ENCODE assay signal across 26 mouse cellular contexts in genomic region chr17:26879235-26879634, GRCm38 (mm10). TPM values are rescaled to one million over a fixed set of nuclear protein-coding genes. Genes with fewer than 3 reads are reported as not detected.
A peak's percentile ranks its signal among the peaks of the same experiment; 100 is the strongest.
DNase-seq lines count a peak whose midpoint lies in the region; ATAC-seq and TF ChIP-seq lines count a peak whose summit lies in the region.
"Had no signal": no experiment of that assay in that cellular context is flagged by ENCODE, and none has a peak within 500 bp of the region (broad histone marks: within the 10 kb centered on the region; RNA-seq: fewer than 3 reads in every experiment).

No protein-coding gene starts in this region.

- H3K79me2 ChIP-seq in MEL (ENCODE audit: control insufficient read depth, insufficient read depth, low read length, poor library complexity): peaks cover 14% of the 10 kb centered on the region

- H3K27me3 ChIP-seq in heart, postnatal 0 days (ENCODE audit: control insufficient read depth, insufficient read depth, low read length): no peaks in the 10 kb centered on the region
- H3K27me3 ChIP-seq in lung, postnatal 0 days (replicated peaks; ENCODE audit: insufficient read depth, low read length): no peaks in the 10 kb centered on the region
- H3K27me3 ChIP-seq in MEL (ENCODE audit: control insufficient read depth in 1 of 2, insufficient read depth in 2 of 2, low read length in 2 of 2): no peaks in the 10 kb centered on the region
- no peaks in the 10 kb centered on the region for H3K27me3 ChIP-seq in stomach, postnatal 0 days (ENCODE audit: control insufficient read depth, insufficient read depth, low read length)
- H3K27me3 ChIP-seq: lung, embryonic 15.5 days; midbrain, embryonic 15.5 days had no signal

- H3K27ac ChIP-seq in heart, postnatal 0 days (ENCODE audit: low read depth): peak overlapping the region; percentile 80
- no peak overlapping the region for H3K27ac ChIP-seq in lung, postnatal 0 days (ENCODE audit: low read length)
- no peak overlapping the region for H3K27ac ChIP-seq in MEL (ENCODE audit: control insufficient read depth, low read depth, low read length)
- H3K27ac ChIP-seq in stomach, postnatal 0 days (replicated peaks): no peak overlapping the region
- H3K27ac ChIP-seq: forebrain, embryonic 10.5 days; hindbrain, postnatal 0 days; limb, embryonic 13.5 days; lung, embryonic 15.5 days; midbrain, embryonic 15.5 days had no signal

- TF ChIP-seq POLR2A in MEL (IDR thresholded peaks at IDR 0.05; ENCODE audit: control insufficient read depth in 1 of 2, insufficient read depth in 1 of 2, low read depth in 1 of 2, low read length in 2 of 2, poor library complexity in 1 of 2): no peak

- H3K4me3 ChIP-seq in heart, postnatal 0 days (ENCODE audit: low read depth, low read length): no peak overlapping the region
- no peak overlapping the region for H3K4me3 ChIP-seq in lung, postnatal 0 days (ENCODE audit: low read depth, low read length)
- H3K4me3 ChIP-seq in MEL (ENCODE audit: control insufficient read depth in 1 of 2, insufficient read depth in 1 of 2, low read depth in 2 of 2, low read length in 2 of 2): no peak overlapping the region
- no peak overlapping the region for H3K4me3 ChIP-seq in stomach, postnatal 0 days (ENCODE audit: low read depth, low read length)
- H3K4me3 ChIP-seq: forebrain, embryonic 10.5 days; limb, embryonic 13.5 days; lung, embryonic 15.5 days; midbrain, embryonic 15.5 days had no signal

- no peaks in the 10 kb centered on the region for H3K36me3 ChIP-seq in heart, postnatal 0 days (replicated peaks; ENCODE audit: control insufficient read depth, insufficient read depth, low read length)
- H3K36me3 ChIP-seq in lung, postnatal 0 days (ENCODE audit: insufficient read depth, low read length): no peaks in the 10 kb centered on the region
- peaks cover 0 to 2% of the 10 kb centered on the region in 2 experiments; a peak in 3 of 4 replicates for H3K36me3 ChIP-seq in MEL (ENCODE audit: control insufficient read depth in 1 of 2, insufficient read depth in 2 of 2, low read length in 2 of 2)
- H3K36me3 ChIP-seq in stomach, postnatal 0 days (ENCODE audit: control insufficient read depth, insufficient read depth, low read length): no peaks in the 10 kb centered on the region
- H3K36me3 ChIP-seq: forebrain, embryonic 10.5 days; limb, embryonic 13.5 days; lung, embryonic 15.5 days; midbrain, embryonic 15.5 days had no signal

- H3K9me3 ChIP-seq in heart, postnatal 0 days (replicated peaks; ENCODE audit: control insufficient read depth, low read length): no peaks in the 10 kb centered on the region
- H3K9me3 ChIP-seq in lung, postnatal 0 days (ENCODE audit: low read length): no peaks in the 10 kb centered on the region
- no peaks in the 10 kb centered on the region for H3K9me3 ChIP-seq in MEL (replicated peaks; ENCODE audit: insufficient read depth, low read length)
- H3K9me3 ChIP-seq in stomach, postnatal 0 days (ENCODE audit: control insufficient read depth, low read length): no peaks in the 10 kb centered on the region
- H3K9me3 ChIP-seq: limb, embryonic 13.5 days; lung, embryonic 15.5 days; midbrain, embryonic 15.5 days had no signal

- no peak overlapping the region for H3K9ac ChIP-seq in heart, postnatal 0 days (replicated peaks; ENCODE audit: low read depth, low read length)
- H3K9ac ChIP-seq in lung, postnatal 0 days (replicated peaks; ENCODE audit: low read depth): no peak overlapping the region
- H3K9ac ChIP-seq in MEL (ENCODE audit: control insufficient read depth, low read depth, low read length, poor library complexity, severe bottlenecking): no peak overlapping the region
- no peak overlapping the region for H3K9ac ChIP-seq in stomach, postnatal 0 days (ENCODE audit: low read length)
- H3K9ac ChIP-seq: limb, embryonic 13.5 days; lung, embryonic 15.5 days; midbrain, embryonic 15.5 days had no signal

- peak; percentile 36 for TF ChIP-seq CTCF in heart, postnatal 0 days (IDR thresholded peaks at IDR 0.05; ENCODE audit: low read depth)
- TF ChIP-seq CTCF in lung, postnatal 0 days (IDR thresholded peaks at IDR 0.05): peak; percentile 34; the same call in 1 of the 2 replicates
- TF ChIP-seq CTCF in MEL (IDR thresholded peaks at IDR 0.05 in 2 of 3, conservative IDR thresholded peaks at IDR 0.05 in 1 of 3; ENCODE audit: control insufficient read depth in 1 of 3, insufficient read depth in 1 of 3, low read depth in 2 of 3, low read length in 3 of 3, poor library complexity in 1 of 3, severe bottlenecking in 1 of 3): peak in 2 of 3 experiments; percentile 32 to 35; a peak in 4 of 6 replicates
- peak; percentile 36 for TF ChIP-seq CTCF in stomach, postnatal 0 days (IDR thresholded peaks at IDR 0.05; ENCODE audit: low read depth)

- no peak for ATAC-seq in heart, postnatal 0 days (ENCODE audit: insufficient read depth, low read depth)
- no peak for ATAC-seq in lung, postnatal 0 days
- ATAC-seq in stomach, postnatal 0 days (ENCODE audit: low FRiP score, low TSS enrichment): no peak
- ATAC-seq: CD4-positive, CD25-positive, alpha-beta regulatory T cell, adult 4 months; hindbrain, postnatal 0 days; midbrain, embryonic 15.5 days had no signal

- no peak for TF ChIP-seq EP300 in heart, postnatal 0 days (IDR thresholded peaks at IDR 0.05; ENCODE audit: low read depth)
- no peak for TF ChIP-seq EP300 in lung, postnatal 0 days (IDR thresholded peaks at IDR 0.05)
- TF ChIP-seq EP300 in MEL (IDR thresholded peaks at IDR 0.05; ENCODE audit: low read depth in 1 of 2, low read length in 2 of 2): no peak
- TF ChIP-seq EP300 in stomach, postnatal 0 days (optimal IDR thresholded peaks at IDR 0.05): no peak

- no peak for DNase-seq in heart, postnatal 0 days (ENCODE audit: low spot score)
- DNase-seq in heart, postnatal 25 days (ENCODE audit: low spot score): no peak
- DNase-seq in lung, postnatal 0 days (ENCODE audit: low spot score): no peak
- no peak for DNase-seq in lung, postnatal 4 days
- DNase-seq in MEL (ENCODE audit: low read depth, low spot score): no peak
- DNase-seq in stomach, postnatal 0 days (ENCODE audit: low spot score): no peak
- no peak for DNase-seq in adrenal gland, postnatal 4 days (ENCODE audit: low spot score in 2 of 2)
- DNase-seq: adrenal gland, postnatal 25 days; cerebellum, adult 8-10 months; gastrocnemius, postnatal 36 days; kidney, adult 2 months; kidney, postnatal 36 days; thymus, adult 2 months had no signal

- TF ChIP-seq RAD21 in MEL (IDR thresholded peaks at IDR 0.05; ENCODE audit: low read depth, low read length): no peak; the same call in 1 of the 2 replicates

- 89% methylated on average over 6 of the region's 6 CpGs for WGBS in heart, postnatal 0 days
- 79% methylated on average over 6 of the region's 6 CpGs for WGBS in lung, postnatal 0 days
- WGBS in stomach, postnatal 0 days: 76% methylated on average over 6 of the region's 6 CpGs

- peaks cover 32% of the 10 kb centered on the region for H3K4me1 ChIP-seq in heart, postnatal 0 days (ENCODE audit: control insufficient read depth, insufficient read depth)
- H3K4me1 ChIP-seq in lung, postnatal 0 days (ENCODE audit: insufficient read depth, low read depth, low read length): peaks cover 4% of the 10 kb centered on the region; the same call in 1 of the 2 replicates
- H3K4me1 ChIP-seq in MEL (ENCODE audit: control insufficient read depth in 1 of 2, insufficient read depth in 2 of 2, low read length in 2 of 2): peaks cover 0 to 4% of the 10 kb centered on the region in 2 experiments; a peak in 2 of 4 replicates
- no peaks in the 10 kb centered on the region for H3K4me1 ChIP-seq in stomach, postnatal 0 days (replicated peaks; ENCODE audit: control insufficient read depth, insufficient read depth)
- H3K4me1 ChIP-seq: forebrain, embryonic 10.5 days had no signal

- H3K4me2 ChIP-seq in heart, postnatal 0 days (ENCODE audit: low read depth, low read length): no peak overlapping the region
- no peak overlapping the region for H3K4me2 ChIP-seq in lung, postnatal 0 days (replicated peaks; ENCODE audit: low read depth, low read length)
- no peak overlapping the region for H3K4me2 ChIP-seq in stomach, postnatal 0 days (replicated peaks; ENCODE audit: low read depth)
- H3K4me2 ChIP-seq: limb, embryonic 13.5 days; lung, embryonic 15.5 days; midbrain, embryonic 15.5 days had no signal

- intact Hi-C loops in heart, postnatal 25 days (cut with DNase I): no loop called here

TF ChIP-seq in MEL, 35 proteins besides CTCF, POLR2A, EP300 and RAD21 (continues in another document):
- TF ChIP-seq SIN3A (IDR thresholded peaks at IDR 0.05; ENCODE audit: low read length): no peak

RNA-seq across cellular contexts. Expression of gene Nkx2-5, which starts 34.4 kb away (rescaled TPM):
- 284 and 346 TPM in 2 replicates for total RNA-seq in heart, postnatal 0 days (2014; rRNA removed; ENCODE audit: low replicate concordance)
- 139 and 155 TPM in 2 replicates for polyA plus RNA-seq in heart, postnatal 0 days (2015; fragmentation: Nextera tagmentation; extraction: Ambion mirVana)
- total RNA-seq in heart, postnatal 25 days (2021): 10 to 100 TPM; 79.5 to 91.8 TPM
- polyA plus RNA-seq in lung, postnatal 0 days (2015; fragmentation: Nextera tagmentation; extraction: Ambion mirVana): 0.38 and 1.2 TPM in 2 replicates
- not detected in 2 replicates for total RNA-seq in MEL (2012; rRNA removed)
- polyA plus RNA-seq in MEL (2012; ENCODE audit: insufficient read depth in 1 of 2, insufficient read length in 2 of 2, low read depth in 1 of 2, low replicate concordance in 2 of 2, missing spikeins in 1 of 2): not detected
- 0.17 and 0.91 TPM in 2 replicates for polyA plus RNA-seq in stomach, postnatal 0 days (2015; fragmentation: Nextera tagmentation; extraction: Ambion mirVana)
- total RNA-seq in adrenal gland, postnatal 4 days (2021): not detected
- total RNA-seq: adrenal gland, postnatal 25 days; gastrocnemius, postnatal 36 days; hematopoietic stem cell, adult 5-6 weeks; hindbrain, postnatal 0 days; layer of hippocampus, postnatal 14 days; left cerebral cortex, postnatal 10 days; megakaryocyte, adult 5-6 weeks; neutrophil, adult 5-6 weeks had no signal
- polyA plus RNA-seq: CD4-positive, CD25-positive, alpha-beta regulatory T cell, adult 4 months; cortical plate, adult 2 months; forebrain, embryonic 10.5 days; frontal cortex, adult 2 months; hindbrain, postnatal 0 days; kidney, adult 2 months; limb, embryonic 13.5 days had no signal

RNA-seq across cellular contexts. Expression of gene Kifc5b, which starts 37.7 kb away (rescaled TPM):
- 4.5 and 4.8 TPM in 2 replicates for total RNA-seq in heart, postnatal 0 days (2014; rRNA removed; ENCODE audit: low replicate concordance)
- 0.93 and 1.5 TPM in 2 replicates for polyA plus RNA-seq in heart, postnatal 0 days (2015; fragmentation: Nextera tagmentation; extraction: Ambion mirVana)
- under 1 TPM; 0.44 to 0.48 TPM for total RNA-seq in heart, postnatal 25 days (2021)
- 0.35 and 0.44 TPM in 2 replicates for polyA plus RNA-seq in lung, postnatal 0 days (2015; fragmentation: Nextera tagmentation; extraction: Ambion mirVana)
- total RNA-seq in MEL (2012; rRNA removed): 10.6 and 10.8 TPM in 2 replicates
- polyA plus RNA-seq in MEL (2012; ENCODE audit: insufficient read depth in 1 of 2, insufficient read length in 2 of 2, low read depth in 1 of 2, low replicate concordance in 2 of 2, missing spikeins in 1 of 2): 100 to 1,000 TPM in 1 of 2 experiments, 10 to 100 TPM in 1; 45.4 to 111 TPM
- 1.5 and 1.6 TPM in 2 replicates for polyA plus RNA-seq in stomach, postnatal 0 days (2015; fragmentation: Nextera tagmentation; extraction: Ambion mirVana)
- 10 to 100 TPM; 11.8 to 12.2 TPM for total RNA-seq in adrenal gland, postnatal 4 days (2021)

RNA-seq across cellular contexts. Expression of gene Phf1, which starts 53.6 kb away (rescaled TPM):
- total RNA-seq in heart, postnatal 0 days (2014; rRNA removed; ENCODE audit: low replicate concordance): 13.7 and 16.3 TPM in 2 replicates
- 6.3 and 7.2 TPM in 2 replicates for polyA plus RNA-seq in heart, postnatal 0 days (2015; fragmentation: Nextera tagmentation; extraction: Ambion mirVana)
- 10 to 100 TPM; 10.8 to 12.3 TPM for total RNA-seq in heart, postnatal 25 days (2021)
- 15.2 and 16.2 TPM in 2 replicates for polyA plus RNA-seq in lung, postnatal 0 days (2015; fragmentation: Nextera tagmentation; extraction: Ambion mirVana)
- total RNA-seq in MEL (2012; rRNA removed): 2.9 and 3.0 TPM in 2 replicates
- 1 to 10 TPM in 1 of 2 experiments, not detected in 1; 9.5 TPM for polyA plus RNA-seq in MEL (2012; ENCODE audit: insufficient read depth in 1 of 2, insufficient read length in 2 of 2, low read depth in 1 of 2, low replicate concordance in 2 of 2, missing spikeins in 1 of 2)
- polyA plus RNA-seq in stomach, postnatal 0 days (2015; fragmentation: Nextera tagmentation; extraction: Ambion mirVana): 4.7 and 5.8 TPM in 2 replicates
- total RNA-seq in adrenal gland, postnatal 4 days (2021): 10 to 100 TPM; 32.0 to 33.4 TPM

Comparison
In these comparisons a context has a peak if more than half of its experiments do, and no peak if none do; other contexts are left out.
1. RNA of gene Nkx2-5, which starts 34.4 kb away (total RNA-seq): 284 to 346 TPM in heart, postnatal 0 days and 79.5 to 91.8 TPM in heart, postnatal 25 days; not detected in MEL and not detected in adrenal gland, postnatal 4 days; every median in the first group is over 10 times any median in the second.
2. Peak in every context shown above with its lines, with median percentiles within 50 percentile points of each other: CTCF ChIP-seq.